Mouse (Mus musculus) right cerebral cortex, postnatal 25 days (tissue): Measurements from ENCODE around the gene Uox.

Source experiments
- DNase-seq: peaks from one replicate; pipeline ENCODE4 v3.0.0; 2022

Gene Uox

DNA sequence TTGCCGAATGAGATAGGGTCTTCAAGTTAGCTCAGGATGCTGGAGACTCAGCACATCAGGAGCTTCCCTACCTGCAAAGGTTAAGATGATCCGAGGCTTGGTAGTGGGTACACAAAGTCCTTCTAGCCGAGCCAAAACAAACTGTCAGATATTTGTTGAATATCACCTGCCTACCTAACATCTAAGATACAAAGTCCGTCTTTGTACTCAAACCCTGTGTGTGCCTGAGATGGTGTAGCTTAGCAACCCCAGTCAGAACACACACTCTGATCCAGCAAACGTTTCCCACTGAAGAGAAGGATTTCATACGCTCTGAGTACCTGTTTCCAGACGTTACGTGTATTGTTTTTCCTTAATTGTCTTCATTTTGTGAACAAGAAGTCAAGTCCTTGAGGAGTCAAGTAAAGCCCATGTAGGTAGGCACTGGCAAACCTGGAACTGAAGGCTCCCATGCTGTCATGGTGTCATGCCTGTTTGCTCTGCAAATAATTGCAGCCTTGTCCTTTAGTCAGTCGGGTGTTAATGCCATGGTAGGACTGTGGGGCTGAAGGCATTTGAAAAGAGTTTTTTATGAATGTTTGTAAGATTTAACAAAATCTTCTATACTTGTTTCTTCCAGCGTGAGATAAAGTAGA lies at the start of gene Uox:
Gene Uox, plus strand, starts transcription at position 279 of the 635 bp plus-strand sequence.
- no peak for DNase-seq

DNA sequence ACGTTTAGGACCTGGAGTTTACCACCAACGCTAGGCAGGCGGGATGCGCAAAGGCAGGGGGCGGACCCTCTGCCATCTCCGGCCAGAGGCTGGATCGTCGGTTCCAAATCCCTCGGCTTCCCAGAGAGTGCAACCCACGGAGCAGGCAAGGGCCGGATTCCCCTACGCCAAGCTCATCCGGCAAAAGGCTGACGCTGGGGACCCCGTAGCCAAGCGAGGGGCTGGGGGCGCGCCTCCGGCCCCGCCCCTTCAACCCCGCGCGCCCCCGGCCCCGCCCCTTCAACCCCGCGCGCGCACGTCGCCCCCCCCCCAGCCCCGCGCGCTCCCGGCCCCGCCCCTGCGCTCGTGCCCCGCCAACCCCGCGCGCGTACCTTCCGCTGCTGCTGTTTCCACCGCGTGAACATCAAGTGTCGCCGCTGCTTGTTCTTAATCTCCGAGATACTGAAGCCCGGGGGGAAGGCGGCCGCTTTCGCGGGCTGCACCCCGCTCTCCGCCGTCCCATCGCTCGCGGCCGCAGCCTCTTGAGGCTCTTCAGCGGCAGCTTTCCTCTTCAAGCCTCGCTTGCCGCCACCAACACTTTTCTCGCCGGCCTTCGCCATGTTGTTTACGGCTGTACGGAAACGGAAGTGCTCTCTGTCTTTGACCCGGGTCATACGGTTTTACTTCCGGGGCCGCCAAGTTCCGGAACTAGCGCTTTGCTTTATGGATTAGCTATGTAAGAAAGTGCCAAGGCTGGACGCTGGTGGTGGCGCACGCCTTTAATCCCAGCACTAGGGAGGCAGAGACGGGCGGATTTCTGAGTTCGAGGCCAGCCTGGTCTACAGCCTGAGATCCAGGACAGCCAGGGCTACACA lies 49.2 kb upstream of the Uox start, which contains the start of gene Rpf1:
Gene Rpf1, minus strand, starts transcription at position 632 of the 854 bp plus-strand sequence.
- DNase-seq, result peak; percentile 90

DNA sequence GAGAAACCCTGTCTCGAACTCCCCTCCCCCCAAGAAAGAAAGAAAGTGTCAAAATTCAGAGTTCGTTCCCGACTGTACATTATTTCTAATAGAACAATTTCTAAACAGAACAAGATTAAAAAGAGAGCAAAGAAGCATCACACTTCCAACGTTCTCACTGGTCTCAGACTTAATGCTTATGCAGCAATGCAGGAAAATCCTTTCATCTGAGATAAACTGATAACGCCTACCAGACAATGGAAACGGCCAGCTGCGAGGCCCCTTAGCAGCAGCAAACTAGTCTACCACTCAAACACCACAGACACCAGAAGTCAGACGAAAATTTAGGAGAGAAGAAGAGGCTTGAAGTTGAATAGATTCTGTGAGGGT lies 48.6 kb upstream of the Uox start:
- no peak for DNase-seq

DNA sequence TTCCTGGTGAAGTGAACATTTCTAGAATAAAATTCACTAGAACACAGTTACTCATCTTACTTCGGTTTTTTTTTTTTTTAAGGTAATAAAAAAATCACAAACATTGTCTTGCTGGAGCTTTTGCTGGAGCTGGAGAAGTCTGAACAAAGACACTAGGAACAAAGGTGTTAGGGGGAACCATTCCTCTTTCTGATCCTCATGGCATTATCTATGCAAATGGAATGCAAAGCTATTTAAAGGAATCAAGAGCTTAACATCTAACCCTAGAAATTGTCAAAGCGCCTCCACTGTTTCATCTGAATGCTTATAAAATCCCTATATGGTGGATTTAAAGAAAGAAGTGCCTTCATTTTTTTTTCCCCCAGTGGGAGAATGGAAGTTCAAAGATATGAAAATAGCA lies 41.9 kb upstream of the Uox start:
- DNase-seq, result no peak

DNA sequence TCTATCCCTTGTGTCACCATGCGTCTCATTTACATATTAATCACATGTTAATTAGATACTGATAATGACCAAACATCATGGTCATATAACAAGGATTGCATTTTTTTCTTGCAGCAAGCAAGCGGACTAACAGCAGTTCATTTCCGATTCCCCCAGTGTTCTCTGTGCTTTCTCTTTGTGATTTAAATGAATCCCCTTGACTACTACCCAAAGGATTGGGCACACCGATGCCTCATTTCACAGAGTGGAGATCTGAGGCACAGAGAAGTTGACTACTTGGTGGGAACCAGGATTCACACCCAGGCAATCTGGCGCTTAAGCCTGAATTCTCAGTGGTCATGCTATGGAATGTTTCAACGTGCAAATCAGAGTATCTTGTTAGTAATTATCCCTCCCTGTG lies 35.2 kb upstream of the Uox start:
- no peak for DNase-seq

DNA sequence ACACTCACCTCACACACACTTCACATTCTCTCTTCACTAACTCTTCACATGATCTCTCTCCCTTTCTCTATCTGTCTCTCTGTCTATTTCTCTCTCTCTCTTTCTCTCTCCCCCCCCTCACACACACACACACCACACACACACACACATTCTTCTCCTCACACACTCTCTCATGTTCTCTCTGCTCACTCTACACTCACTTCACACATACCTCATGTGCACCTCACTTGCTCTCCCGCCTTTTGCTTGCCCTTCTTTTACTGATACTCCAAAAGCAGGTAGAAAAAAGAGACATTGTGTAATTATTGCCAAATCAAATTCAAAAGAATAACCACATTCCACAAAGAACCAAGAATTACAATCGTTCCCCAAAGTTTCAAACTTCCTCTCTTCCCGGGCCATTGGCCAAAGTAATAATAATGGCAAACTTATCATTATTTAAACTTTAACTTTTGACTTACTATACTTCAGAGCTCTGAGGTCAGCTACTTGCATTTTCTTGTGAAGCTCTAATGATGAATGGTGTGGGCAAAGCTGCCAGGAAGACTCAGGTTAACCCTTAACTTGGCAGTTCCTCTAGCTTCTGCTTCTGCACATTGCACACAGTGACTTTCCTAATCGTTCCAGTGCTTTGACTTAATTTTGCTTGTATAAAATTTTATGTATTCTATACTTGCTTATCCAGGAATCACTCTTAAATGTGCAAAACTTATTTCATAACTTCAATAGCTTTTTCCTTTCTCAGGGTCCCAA lies 29.5 kb upstream of the Uox start:
- DNase-seq, result no peak

DNA sequence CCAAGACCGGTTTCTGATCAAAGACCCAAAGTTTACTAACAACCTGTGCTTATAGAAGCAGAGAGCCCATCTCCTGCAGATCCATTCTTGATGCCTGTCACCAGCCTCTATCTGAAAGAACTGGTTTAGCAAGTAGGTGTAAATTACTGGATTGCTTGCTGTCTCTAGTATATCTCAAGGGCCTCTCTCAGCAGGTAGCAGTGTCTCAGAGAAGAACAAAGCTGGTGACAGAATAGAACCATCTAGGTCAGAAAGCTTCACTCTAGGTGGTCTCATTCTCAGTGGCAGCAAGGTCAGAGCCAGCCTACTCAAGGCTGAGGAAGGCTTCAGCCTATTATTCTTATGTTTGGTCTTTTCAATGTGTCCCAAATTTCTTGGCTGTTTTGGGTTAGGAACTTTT lies 26.6 kb upstream of the Uox start:
- DNase-seq, result no peak

DNA sequence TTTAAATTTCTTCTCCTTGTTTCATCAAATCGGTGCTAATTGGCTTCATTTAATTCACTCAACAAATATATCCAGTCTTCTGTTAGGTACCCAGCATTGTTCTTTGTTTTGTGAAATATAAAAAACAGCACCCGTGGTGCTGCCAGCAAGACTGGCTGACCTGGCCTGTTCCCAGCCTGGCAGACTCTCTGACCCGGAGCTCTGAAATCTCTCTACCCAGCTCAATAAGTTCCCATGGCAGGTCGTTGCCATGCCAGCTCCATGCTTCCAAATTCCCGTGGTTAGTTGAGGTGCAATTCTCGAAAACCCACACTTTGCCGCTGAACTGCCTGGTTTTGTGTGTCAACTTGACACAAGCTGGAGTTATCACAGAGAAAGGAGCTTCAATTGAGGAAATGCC lies 15.4 kb upstream of the Uox start:
- DNase-seq, result no peak

DNA sequence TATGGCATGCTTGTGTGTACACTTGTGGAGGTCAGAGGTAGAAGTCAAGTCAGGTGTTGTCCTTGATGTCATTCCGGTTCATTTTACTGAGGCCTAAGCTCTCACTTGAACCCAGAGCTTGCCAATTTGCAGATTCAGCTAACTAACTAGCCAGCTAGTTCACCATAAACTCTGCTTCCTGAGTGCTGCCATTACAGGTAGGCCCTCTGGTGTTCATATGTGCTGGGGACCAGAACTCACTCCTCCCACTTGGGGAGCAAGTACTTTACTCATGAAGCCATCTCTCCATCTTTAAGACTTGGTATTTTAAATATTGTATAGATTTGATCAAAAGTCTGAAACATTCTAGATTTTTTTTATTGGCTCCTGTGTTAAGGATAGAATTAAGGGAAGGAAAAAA lies 13.7 kb upstream of the Uox start:
- no peak for DNase-seq

DNA sequence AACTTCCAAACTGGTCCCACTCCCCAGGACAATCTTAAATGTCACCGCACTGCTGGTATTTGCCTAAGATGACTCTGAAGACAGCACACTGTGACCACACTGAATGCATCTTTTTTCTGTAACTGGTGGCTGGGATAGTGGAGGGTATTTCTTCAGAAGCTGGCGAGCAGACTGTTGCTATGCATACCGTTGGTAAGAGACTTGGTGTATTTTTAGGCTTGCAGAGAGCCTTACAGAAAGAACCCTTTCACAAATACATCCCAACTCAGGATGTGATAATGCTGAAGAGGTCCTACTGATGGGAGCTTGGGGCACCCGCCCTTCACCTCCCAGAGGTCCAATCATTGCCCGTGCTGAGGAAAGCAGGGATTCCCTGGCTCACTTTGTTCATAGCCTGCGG lies 12.7 kb upstream of the Uox start:
- peak; percentile 20 for DNase-seq

DNA sequence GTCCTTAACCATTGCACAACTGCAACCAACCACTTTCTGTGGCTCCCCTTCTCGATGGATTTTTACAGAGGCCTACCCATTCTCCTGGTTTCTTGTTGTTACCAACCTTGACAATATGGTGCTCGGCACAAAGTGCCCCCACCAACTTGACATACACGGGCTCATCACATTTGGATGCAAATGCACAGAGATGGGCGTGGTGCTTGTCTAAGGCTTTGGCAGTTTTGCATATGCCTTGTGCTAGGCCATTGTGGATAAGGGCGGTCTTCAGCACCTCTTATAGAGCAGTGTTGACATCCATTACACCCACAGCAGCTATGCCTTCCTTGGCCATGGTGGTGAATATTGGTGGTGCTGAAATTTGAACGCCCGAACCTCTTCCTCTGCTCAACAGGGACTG lies 7.3 kb upstream of the Uox start:
- no peak for DNase-seq

DNA sequence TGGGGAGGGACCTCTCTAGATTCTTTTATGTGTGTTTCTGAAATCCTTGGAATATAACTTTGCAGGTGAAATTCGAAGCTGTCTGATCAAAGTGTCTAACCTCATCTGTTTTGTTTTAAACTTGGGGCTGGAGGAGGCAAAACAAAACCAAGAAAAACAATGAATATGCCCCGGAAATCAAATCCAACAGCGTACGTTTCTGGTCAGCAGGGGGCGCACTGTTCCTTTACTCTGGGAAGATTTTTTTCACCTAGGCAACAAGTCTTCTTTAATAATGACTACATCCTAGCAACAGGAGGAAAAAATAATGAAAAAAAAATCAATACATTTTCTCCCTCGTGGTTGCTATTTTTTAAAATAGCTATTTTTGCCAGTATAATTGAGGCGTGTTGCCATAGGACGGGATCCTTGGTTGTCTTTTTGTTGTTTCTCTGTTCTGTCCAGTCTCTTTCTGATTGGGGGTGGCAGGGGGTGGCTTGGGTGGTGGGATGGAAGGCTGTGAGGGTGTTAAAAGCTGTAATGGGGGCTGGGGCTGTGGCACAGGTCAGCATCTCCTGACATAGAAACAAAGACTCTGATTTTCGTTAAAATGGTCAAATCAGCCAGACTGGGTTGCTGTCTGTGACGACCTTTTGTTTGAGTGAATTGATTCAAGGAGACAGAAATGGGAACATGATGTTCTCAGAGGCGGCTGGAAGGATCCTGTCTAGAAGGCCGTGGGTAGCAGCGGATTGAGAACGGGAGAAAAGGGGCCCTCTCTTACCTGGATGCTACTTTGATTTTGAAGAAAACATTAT lies 5.8 kb upstream of the Uox start:
- DNase-seq, result peak; percentile 71

DNA sequence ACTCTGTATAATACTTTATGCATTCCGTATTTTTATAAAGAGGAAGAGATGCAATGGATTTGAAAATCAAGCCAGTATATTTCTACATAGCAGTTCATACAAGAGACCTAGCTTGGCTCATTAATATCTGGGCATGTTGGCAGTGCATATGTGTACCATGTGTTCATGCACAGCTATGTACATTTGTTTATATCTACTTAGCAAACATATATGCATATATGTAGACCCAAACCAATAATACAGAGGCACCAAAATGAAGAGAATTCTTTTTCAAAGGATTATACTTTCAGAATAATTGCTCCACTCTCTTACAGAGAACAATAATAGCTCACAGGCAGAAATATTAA lies 5.2 kb upstream of the Uox start:
- no peak for DNase-seq

DNA sequence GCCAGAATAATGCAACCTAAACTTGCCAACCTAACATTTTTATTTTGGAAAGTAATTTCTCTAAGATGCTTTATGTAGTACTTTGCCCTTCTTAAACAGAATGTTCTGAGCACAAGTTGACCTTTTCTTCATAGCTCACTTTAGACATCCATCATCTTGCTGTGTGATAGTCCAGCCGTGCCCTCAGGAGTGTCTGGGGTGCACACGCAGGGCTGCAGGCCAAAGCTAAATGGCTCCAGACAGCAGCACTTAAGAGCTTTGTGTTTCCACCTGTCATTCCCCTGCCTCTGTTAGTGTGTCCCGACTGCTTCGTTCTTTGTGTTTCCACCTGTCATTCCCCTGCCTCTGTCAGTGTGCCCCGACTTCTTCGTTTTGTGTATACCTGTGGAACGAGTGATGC lies 2.9 kb upstream of the Uox start:
- no peak for DNase-seq

DNA sequence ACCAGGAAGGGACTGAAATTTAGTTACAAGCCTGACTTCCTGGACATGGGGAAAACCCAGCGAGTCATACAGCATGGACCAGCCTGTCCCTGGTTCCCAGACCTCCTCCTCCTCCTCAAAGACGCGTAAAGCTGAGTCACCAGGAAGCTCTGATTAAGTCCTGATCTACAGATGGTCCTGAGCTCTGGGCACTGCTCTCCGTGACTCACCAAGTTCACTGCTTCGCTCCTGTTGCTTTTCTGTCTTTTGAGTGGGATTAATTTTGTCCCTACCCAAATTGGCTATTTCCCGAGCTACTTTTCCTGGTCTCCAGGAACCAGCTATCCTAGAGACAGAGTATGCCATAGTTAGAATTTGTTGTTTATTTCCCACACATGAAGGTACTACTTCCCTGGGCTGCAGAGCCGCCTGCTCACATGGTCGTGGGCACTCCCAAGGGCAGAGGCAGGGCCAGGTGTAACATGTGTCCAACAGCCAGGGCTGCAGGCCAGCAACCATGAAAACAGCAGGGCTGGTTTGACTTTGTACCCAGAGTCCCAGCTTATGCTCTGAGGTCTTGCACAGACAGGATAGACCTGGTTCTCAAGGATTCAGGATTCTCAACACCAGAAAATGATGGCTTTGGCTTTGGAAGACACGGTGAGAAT lies 2.2 kb upstream of the Uox start:
- peak; percentile 33 for DNase-seq

DNA sequence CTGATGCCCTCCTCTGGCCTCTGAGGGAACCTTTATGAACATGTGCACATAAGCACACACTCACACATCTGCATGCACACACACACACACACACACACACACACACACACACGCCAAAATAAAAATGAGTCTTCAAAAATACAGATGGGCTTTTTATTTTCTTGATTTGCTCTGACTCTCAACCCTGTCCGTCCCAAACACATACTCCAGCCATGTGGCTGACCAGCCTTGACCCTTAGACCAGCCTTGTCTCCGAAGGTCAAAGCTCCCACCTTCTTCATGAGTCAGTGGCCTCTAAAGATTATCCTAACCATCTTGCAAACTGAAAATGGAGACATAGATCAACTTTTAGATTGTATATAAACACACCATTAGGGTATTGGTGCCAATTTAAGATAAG lies 632 bp upstream of the Uox start:
- no peak for DNase-seq

DNA sequence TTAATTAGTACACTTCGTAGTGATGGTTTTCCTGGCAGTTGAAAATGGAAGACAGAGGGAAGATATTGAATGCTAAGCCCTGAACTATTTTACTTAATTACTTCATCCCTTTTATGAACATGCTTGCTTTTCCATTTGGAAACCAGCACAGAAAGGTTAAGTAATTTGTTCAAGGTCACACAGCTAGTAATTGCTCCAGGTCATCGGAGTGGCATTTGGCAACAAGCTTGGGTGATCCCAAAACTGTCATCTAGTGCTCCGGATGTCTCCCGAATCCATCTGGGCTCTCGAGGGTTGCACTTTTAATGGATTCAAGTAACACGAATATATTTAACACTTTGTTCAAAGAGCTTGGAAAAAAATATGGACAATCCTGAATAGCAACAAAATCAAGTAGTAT lies 713 bp downstream of the Uox start:
- no peak for DNase-seq

DNA sequence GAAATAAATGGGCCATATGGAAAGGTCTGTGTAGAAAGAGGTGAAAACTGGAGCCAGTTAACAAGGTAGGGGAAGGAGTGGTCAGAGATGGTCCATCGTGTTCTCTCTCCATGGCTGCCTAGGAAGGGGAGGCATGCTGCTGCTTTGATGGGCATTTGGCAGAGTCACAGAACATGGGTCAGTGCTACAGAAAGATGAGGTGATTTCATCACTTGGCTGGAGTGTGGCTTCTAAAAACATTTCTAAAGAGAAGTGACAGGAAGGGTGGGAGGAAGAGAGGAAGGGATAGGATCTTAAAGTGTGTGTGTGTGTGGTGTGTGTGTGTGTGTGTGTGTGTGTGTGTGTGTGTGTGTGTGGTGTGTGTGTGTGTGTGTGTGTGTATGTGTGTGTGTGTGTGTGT lies 1.1 kb downstream of the Uox start:
- DNase-seq, result no peak

DNA sequence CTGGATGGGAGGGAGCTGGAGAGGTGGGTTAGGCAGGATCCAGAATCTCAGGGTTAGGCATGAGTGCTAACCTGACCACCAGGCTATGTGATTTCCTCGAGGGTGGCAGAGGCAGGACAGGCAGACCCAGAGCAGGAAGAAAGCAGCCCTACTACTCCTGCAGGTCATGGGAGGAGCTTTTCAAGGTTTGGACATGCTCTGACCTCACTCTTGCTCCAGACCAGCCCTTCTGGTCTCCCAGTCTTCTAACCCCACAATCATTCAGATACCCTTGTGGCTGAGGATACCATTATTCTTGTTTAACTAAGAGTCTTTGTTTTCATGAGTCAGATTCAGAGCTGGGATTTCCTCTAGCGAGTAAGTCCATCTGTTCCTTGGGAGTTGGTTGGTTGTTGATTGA lies 7.4 kb downstream of the Uox start:
- no peak for DNase-seq

DNA sequence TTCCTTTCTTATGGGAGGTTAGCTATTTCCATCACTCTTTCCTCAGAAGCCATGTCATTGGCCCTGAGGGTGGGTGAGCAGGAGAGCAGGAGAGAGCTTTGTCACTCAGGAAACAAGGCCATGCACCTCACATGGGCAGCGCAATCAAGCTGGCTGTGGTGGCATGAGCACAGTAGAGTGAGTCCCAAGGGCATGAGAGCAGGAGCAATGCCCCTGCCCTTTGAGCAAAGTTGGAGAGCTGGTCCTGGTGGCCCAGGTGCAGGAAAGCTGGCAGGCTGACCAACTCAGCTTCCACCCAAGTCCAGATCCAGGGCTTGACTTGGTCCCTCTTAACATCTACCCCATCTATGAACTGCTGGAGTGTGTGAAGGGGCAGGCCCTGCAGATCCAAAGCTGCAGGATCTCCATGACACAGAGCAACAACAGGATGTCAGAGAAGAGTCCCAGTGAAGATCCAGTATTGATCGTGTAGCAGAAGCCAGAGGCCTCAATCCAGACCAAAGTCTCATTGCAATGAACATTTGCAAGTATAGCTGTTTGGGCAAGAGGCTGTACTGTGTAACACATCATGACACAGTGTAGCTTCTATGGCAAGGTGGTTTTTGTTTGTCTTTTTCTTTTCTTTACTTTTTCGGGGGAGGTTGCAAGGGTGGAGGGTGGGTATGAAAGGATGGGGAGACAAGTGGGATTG lies 10.0 kb downstream of the Uox start:
- no peak for DNase-seq

DNA sequence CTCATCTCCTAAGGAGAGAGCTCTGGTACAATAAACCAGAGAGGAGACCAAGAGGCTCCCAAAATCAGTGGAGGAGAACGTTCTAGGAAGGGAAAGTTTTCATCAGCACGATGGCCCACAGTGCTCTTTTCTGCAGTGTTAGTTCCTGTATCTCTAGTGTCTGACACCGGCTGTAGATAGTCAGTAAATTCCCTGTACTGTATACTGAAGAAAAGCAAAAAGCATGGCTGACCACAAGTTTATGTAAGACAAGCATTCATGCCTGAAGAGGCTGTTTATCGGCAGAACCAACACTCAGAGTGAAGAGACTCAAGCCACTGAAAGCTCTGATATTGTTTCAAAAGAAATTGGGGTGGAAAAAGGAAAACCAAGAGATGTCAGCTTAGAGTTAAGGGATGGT lies 13.3 kb downstream of the Uox start:
- DNase-seq, result no peak

DNA sequence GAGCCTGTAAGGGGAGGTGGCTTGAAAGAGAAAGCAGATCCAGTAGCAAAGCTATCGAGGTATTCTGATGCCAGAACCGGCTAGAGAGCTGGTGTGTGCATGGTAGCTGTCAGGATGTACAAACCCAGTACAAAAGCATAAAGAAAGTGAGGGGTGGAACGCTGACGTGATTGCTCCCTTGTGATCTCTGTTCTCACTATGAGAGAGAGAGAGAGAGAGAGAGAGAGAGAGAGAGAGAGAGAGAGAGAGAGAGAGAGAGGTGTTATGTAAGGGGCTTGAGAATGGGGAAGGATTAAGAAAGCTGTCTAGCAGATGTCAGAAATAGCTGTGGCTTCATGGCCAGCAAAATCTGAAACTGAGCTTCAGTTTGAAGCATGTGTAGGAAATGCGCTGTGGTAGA lies 13.7 kb downstream of the Uox start:
- no peak for DNase-seq
